Mouse (Mus musculus) adrenal gland, postnatal 4 days (tissue): ENCODE measurements around the gene Ambra1. TPM values are rescaled to one million over a fixed set of nuclear protein-coding genes. Genes with fewer than 3 reads are reported as not detected.
A peak's percentile ranks its signal among the peaks of the same experiment; 100 is the strongest.
"Not testable (repeated sequence)": the region's sequence is repeated elsewhere in the genome, so short reads cannot be mapped to it uniquely, and the experiment has no call there.

Source experiments
- DNase-seq, 2 experiments: peaks; one replicate each; pipeline ENCODE4 v3.0.0; 2021 to 2022; ENCODE audit warnings: low spot score in 2 of 2, mixed read lengths in 2 of 2
- long read RNA-seq, 2 experiments: library from polyadenylated mRNA; stranded (forward); transcript quantifications; one replicate each; pipeline ENCODE4 v2.0.0; 2021
- total RNA-seq, 2 experiments: library from RNA; stranded (reverse); gene quantifications; 2 replicates each; pipeline ENCODE4 v1.2.3; 2021

The Ambra1 gene
- 10 to 100 TPM; 37.3 to 40.9 TPM for total RNA-seq
- long read RNA-seq, experiment 1, full-length matches to known transcripts, result 2 of 4 reads
- long read RNA-seq, experiment 1, partial matches to known transcripts, result 0 of 4 reads
- long read RNA-seq, experiment 1, other reads (novel, unspliced or antisense), result 2 of 4 reads
- long read RNA-seq, experiment 2, full-length matches to known transcripts, result 6 of 25 reads
- long read RNA-seq, experiment 2, partial matches to known transcripts, result 14 of 25 reads
- long read RNA-seq, experiment 2, other reads (novel, unspliced or antisense), result 5 of 25 reads

DNA sequence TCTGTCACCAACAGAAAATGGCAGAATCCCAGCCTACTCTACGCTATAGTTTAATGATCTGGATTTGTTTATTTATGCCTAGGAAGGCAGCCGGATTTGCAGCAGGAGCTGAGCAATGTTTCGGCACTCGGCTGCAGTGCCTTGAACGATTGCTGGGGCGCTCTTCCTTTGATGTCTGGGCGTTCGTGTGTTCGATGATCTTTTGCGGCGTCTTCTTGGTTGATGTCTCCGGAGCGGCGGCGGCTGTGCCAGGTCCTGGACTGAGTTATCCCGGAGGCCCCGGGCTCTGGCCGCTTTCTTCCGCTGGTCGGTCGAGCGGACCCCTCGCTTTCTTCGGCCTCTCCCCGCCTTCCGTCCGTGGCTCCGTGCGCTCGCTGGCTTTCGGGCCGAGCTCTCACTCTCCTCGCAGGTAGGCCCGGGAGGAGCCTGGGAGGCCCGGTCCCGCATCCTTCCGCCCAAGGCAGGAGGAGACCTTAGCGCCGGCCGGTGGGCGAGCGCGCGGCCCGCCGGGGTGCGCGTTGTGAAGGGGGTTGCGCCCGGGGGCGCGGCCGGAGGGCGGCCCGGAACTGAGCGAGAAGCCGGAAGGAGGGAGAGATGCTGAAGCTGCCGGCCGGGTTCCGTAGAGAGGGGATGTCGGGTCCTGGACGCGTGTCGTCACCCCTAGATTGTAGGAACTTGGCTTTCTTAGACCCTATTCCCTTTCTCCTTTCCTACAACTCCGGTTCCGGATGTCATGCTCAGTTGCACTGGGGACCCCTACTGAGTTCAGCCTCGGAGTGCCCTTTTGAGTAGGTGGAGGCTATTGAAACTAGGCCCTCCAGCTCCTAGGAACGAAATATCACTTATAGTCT is at the start of gene Ambra1:
TSS of gene Ambra1 (plus strand) at position 164 of the 851 bp plus-strand sequence.
- DNase-seq, result peak; percentile 43 to 59

DNA sequence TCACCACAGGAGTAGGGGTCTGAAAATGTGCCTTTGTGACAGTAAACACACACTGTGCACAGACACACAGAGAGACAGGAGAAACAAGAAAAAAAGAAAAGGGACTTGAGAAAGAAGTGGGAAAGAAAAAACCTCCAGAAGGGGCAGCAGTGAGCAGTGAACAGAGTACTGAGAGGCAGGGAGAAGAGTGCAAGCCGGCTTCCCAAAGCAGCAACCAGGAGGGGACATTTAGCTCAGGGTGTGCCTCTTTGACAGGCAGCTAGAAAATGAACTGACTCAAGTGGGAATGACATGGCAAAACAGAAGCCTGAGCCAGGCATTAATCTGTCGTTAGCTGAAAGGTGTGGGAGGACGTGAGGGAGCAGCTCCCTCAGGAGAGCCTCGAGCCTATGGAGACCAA is 47.1 kb upstream of the Ambra1 start:
- no peak for DNase-seq

DNA sequence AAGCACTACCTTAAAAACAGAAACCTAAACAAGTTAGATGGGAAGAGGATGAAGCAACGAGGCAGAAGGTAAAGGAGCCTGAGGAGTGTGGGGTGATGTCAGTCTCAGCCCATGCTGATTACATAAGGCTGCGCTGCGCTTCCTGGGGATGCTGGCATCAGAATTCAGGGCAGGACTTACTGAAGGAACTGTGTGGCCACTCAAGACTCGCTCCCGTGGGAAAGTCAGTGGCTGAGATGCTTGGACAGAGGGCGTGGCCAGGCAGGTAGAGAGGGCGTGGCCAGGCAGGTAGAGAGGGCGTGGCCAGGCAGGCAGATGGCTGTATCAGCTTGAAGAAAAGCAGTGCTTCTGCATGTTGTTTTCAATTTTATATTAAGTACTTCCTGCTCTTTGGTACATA is 46.0 kb upstream of the Ambra1 start:
- DNase-seq, result no peak

DNA sequence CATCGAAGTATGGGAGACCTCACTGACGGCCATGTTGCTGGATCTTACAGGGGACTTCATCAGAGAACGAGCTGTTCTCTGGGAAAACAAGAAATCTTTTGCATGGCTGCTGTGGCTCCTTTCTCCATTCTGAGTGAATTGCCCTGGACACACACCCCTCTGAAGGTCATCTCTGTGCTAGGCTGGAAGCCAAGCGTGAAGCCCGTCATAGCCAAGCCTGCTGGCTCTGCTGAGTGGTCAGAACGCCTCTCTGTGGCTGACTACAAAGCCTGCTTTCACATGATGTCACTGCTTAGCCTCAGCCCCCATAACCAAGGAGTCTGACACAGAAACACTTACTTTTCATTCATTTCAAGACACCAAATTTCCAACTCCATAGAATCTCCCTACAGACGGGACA is 40.5 kb upstream of the Ambra1 start:
- peak in 1 of 2 experiments; percentile 59 for DNase-seq

DNA sequence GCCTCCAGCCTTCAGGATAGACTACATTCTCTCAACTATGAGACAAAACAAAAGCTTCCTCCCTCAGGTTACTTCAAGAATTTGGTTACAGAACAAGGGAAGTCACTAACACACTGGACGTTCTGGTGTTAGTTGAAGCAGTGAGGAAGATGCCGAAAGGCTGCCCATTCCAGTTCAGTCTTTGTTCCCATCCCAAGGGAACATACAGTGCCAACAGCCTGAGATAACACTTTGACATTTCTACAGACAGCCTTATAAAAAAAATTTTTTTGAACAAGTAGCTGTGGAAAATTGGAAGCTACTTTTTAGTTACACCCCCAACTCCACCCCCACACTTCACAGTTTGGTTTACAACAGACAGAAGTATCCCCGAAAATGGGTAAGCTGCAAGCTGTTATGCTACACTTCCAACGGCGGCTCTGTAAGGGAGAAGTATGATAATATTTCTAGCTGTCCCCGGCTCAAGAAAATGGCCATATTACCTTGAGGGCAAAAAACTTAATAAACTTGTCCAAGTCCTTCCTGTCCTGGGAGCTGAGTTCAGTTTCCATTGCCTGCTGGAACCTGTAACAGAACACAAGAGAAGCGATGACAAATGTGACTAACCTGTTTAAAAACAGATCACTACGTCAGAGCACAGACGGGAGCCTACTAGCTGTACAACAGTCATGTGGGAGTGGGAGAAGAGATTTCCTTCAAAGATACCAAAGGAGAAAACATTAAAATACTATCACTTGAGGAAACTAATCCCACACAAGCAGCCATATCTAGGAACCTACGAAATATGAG is 34.3 kb upstream of the Ambra1 start:
- no peak for DNase-seq

DNA sequence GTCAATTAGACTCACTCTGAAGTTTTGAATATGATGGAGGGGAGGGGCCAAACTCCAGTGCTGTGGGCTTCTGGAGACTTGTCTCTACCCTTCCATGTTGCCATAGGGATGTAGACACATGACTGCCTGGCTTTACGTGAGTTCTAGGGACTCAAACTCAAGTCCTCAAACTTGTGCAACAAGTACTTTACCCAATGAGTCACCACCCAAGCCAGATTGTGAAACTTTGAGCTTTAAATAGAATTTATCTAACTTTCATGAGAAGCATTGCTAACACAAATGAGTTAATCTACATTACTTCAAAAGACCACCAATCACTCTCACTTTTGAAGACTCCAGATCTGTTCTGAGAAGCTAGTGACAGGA is 33.7 kb upstream of the Ambra1 start:
- no peak for DNase-seq

DNA sequence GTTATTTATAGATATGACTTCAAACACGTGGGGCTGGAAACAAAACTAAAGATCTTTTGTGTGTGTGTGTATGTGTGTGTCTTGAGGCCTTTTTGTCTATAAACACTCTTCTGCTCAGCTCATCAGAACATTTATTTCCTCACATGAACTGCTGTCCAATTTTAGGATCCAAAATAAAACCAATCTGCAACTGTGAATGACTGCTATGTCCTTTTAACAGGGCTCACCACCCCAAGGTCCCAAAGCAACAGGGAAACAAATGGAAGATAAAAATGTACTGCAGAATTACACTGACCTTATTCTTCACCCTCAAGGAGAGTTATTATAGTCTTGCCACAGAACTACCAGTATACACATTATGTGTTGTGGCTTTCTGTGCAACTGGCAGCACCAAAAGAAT is 30.7 kb upstream of the Ambra1 start:
- DNase-seq, result no peak

DNA sequence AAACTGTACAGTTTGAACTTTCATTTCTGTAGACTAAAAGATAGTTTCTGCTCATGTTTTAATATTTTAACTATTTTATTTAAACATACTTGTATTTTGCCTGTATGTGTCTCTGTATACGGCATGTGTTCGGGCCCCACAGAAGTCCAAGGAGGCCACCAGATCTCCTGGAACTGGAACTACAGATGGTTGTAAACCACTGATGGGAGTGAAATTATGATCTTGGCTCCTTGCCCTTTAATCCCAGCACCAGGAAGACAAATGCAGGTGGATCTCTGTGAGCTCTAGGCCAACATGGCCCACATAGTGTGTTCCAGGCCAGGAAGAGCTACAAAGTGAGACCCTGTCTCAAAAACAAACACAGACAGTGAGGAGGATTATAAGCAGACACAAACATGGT is 28.6 kb upstream of the Ambra1 start:
- no peak for DNase-seq

DNA sequence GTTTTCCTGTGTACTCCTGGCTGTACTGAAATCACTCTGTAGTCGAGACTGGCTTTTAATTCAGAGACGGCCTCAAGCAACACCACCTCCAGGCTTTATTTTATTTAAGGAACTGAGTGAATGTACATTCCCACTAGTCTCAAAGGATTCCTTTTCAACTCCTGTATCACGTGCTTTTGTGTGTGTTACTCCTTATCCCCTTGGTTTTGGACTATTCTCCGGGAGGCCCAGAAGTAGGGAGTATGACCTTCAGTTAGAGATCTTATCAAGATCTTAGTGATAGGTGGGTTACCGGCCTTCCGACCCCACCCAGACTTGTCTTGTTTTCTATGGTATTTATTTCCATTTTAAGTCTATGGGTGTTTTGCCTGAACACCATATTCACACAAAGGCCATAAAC is 24.2 kb upstream of the Ambra1 start:
- no peak for DNase-seq

DNA sequence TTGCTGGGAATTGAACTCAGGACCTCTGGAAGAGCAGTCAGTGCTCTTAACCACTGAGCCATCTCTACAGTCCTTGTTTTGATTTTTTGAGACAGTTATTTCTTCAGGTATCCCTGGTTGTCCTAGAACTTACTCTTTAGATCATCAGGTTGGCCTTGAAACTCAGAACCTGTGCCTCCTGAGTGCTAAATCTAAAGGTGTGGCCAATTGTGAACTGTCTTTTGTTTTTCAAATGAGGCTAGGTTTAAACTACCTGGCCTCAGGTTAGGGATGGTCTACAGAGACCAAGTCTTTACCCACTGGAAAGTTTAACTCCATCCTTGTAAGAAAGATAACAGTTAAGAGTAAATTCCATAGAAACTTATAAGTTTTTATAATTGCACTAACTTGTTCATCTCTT is 23.5 kb upstream of the Ambra1 start:
- no peak for DNase-seq

DNA sequence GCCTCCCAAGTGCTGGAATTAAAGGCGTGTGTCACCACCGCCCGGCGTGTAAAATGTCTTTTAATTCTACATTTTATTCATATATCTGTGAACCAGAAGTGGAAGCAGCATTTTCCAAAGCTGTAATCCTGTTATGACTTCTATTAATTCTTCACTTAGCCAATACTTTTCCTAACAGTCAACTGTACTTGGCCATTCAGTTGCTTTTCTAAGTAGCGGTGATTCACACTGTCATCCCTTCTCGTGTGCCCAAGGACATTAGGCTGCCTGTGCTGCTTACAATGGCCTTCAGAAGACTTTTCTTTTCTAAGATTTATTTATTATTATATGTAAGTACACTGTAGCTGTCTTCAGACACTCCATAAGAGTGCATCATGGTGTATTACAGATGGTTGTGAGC is 21.6 kb upstream of the Ambra1 start:
- DNase-seq, result no peak

DNA sequence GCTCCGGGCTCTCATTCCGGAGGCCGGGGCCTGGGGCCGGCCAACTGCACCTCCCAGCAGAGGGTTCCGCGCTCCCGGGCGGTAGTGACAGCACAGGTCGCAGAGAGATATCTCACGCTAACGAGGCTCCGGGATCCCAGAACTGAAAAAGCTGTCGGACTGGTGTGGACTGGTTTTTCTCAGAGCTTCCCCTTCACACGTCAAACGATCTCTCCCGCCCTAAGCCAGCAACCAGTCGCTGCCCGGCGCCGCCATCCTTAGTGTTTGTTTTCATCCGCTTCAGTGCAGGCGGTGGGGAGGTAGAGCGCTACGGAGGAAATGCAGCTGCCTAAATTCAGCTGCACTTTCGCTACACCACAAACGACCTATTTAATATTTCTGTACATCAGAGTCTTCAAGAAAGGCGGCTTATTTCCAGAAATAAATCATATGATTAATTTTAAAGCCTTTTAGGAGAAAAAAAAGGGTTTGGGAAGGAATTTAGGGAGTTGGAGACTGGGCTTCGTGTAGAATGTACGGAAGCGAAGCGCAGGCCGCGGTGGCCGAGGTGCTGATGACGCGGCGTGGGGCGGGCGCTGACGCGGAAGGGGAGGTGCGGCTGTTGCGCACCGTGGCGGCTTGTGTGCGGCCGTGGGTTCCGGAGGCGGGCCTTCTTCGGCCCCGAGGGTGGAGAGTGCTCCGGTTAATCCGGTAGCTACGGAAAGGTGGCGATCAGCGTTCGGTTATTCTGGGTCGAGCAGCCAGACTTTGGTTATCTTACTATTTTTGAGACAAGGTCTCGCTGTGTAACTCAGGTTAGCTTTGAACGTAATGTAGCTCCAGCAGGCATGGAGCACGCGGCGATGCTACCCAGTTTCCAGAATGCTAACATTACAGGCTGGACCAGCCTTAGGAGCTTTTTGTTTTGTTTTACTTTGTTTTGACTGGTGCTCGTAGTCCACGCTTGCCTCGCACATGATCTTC is 19.4 kb upstream of the Ambra1 start, which contains the start of the genes Atg13 and Harbi1:
TSS of gene Atg13 (minus strand) at position 305 of the 963 bp plus-strand sequence.
TSS of gene Harbi1 (plus strand) at position 581 of the 963 bp plus-strand sequence.
- peak; percentile 84 to 87 for DNase-seq

DNA sequence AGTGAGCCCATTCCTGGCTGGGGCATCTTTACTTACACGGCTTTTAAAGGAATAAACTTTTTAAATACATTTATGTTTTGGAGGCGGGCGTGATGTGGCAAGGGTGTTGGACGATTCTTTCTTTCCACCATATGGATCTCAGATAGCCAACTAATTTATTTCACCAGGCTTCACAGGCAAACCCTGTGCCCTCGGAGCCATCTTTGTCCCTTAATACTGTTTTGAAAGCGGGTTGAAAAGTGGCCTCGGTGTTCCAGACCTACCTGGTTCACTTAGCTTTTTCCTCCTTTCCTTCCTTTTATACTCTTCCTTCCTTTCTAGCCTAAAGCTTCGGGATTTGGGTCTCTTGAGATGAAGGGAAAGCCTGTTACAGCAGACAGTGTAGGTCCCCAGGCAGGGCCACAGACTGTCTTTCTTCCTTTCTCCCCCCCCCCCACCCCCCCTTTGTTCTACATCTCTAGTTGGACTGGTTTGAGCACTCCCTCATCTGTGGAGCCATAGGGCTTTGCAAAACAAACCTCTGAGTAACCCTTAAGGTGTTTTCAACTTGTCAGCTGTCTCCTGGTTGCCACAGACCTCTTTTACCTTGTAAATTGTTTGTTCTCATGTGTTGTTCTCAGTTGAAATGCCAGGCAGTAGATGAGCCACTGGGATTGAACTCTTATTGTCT is 18.5 kb upstream of the Ambra1 start:
- DNase-seq, result no peak

DNA sequence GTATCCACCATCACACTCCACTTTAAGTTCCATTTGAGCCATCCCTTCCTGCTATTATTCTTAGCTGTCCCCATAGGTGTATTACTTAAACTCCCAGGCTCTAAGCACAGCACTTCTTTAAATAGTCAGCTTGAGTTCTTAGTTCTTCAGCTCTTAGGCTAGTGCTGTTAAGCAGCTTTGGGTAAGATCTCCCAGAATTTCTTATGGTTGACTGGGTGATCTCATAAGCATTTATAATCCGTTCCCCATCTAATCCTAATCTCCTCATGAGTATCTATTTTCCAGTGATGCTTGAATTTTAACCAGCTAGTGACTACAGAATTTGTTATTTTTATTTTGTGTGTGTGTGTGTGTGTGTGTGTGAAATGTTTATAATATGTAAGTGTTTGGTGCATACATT is 15.0 kb upstream of the Ambra1 start:
- DNase-seq, result no peak

DNA sequence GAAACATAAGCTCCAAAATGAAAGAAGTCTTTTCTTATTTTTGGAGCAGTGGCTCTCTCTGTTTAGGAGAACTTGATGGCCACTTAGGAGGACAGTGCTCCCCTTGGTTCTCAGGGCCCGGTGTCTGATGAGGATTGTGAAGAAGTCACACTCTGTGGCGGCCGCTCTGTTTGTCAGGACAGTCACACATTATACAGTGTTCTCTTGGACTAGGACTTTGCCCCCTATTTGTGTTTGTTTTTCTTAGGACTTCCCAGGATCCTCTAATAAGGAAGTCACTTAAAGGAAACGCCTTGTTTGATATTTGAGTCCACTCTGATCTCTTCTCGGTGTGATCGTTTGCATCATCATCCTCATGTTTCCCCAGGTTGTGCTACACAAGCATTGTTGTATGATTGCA is 11.7 kb upstream of the Ambra1 start:
- no peak for DNase-seq

DNA sequence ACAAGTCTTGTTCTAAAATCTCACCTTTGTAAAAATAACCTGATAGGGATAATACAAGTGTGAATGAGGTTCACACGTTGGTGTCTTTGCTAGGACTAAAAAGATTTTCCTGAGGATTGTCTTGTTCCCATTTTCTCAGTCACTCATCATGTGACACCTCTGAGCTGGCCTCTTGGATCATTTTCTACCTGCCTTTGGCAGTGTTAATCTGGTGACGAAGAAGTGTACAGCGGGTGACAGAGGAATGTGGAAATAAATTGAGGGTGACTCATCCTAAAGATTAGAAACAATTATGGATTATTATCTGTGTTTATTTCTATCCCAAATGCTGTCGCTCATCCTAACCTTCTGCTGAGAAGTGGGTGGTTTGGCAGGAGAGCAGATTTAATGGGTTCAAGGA is 6.6 kb upstream of the Ambra1 start:
- no peak for DNase-seq

DNA sequence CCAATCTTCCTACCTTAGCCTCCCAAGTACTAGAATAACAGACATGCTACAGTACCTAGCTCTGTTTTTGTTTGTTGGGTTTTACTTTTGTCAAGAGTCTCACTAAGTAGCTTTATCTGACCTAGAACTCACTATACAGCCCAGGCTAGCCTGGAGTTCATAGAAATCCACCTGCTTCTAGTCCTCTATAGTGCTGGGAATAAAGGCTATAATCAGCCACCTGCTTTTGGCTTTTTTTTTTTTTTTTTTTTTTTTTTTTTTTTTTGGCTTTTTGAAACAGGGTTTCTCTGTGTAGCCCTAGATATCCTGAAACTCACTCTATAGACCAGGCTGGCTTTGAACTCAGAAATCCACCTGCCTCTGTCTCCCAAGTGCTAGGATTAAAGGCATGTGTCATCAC is 6.0 kb upstream of the Ambra1 start:
- no peak for DNase-seq

DNA sequence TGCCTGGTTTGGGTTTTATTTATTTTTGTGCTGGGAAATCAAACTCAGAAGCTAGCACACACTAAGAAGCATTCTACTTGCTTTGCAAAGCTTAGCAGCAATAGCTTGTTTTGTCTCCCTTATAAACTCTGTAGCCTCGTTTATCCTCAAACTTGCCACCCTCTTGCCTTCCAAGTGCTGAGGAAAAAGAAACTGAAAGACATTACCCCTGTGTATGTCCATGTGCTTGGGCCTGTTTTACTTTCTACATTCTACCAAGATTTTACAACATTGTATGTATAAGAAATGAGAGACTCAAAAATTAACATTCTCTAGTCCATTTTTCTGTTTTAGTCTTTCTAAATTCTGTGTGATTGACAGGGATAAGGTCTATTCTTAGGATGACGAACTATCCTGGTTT is 5.2 kb upstream of the Ambra1 start:
- no peak for DNase-seq

DNA sequence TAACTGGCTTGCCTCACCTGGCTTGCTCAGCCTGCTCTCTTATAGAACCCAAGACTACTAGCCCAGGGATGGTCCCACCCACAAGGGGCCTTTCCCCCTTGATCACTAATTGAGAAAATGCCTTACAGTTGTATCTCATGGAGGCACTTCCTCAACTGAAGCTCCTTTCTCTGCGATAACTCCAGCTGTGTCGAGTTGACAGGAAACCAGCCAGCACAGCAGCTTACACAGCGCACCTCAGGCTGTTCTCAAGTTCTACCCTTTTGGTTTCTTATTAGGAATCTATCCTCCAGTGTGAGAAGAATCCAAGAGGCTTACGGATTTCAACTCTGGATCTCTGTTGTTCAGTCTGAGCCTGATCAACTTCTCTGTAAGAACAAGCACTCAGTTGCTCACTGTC is 4.5 kb upstream of the Ambra1 start:
- not testable (repeated sequence) for DNase-seq

DNA sequence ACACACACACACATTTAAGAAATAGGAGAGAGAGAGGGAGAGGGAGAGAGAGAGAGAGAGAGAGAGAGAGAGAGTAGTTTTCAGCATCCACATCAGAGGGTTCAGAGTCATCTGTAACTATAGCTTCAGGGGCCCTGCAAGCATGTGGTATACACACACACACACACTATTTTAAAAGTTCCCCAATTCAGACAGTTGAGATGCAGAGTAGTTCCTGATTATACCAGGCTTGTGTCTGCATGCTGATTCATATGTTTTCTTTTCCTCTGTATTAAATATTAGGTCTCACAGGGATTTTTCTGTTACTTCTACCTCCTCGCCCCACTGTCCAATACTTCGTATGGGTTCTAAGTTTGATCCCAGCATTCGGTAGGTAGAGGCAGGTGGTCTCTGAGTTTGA is 2.9 kb upstream of the Ambra1 start:
- no peak for DNase-seq
